Mouse (Mus musculus): ENCODE measurements around the gene Aspa.

Aspa gene

DNA sequence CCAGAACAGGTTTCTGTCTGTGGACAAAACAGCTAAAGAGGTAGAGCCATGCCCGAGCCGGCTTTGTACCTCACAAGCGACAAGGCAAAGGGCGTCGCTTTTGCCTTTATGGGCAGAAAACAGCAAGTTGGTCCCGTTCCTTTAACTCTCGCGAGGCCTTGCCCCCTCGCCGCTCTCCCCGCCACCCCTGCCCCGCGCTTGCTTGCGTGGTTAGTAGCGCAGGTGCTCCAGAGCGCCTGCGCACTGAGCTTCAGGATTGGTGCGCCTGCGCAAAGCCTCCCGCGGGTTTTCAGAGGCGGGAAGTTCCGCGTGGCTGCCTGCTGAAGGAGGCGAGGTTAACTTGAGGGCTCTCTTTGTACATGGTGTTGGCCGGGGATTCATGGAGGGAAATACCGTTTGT lies at the start of gene Aspa, which contains the start of the genes Gm49340 and Spata22:
Gene Aspa, minus strand, starts transcription at position 155 of the 400 bp plus-strand sequence.
Gene Gm49340, plus strand, starts transcription at position 300 of the 400 bp plus-strand sequence.
Gene Spata22, plus strand, starts transcription at position 300 of the 400 bp plus-strand sequence.
- TF ChIP-seq GATA4 (IDR thresholded peaks at IDR 0.05; ENCODE audit: insufficient replicate concordance, low read length) = no peak

DNA sequence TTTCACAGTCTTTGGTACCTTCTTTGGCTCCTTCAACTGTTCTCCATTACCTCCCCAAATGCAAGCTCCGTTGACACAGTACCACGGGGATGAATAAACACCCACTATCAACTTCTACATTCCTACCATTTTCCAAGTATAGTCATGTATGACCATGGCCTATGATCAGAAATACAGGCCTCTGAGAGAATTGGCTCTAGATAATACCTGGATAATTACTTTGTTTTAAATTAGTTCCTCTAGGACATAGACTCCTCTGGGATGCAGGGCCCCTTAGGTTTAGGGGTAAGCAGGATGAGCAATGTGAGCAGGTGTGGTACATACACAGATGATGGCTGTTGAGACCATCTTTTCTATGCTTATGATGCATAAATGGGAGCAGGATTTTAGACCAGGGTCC lies 41.5 kb upstream of the Aspa start, which contains the start of gene Olfr376:
Gene Olfr376, plus strand, starts transcription at position 301 of the 400 bp plus-strand sequence.
- TF ChIP-seq GATA4 (IDR thresholded peaks at IDR 0.05; ENCODE audit: insufficient replicate concordance, low read length) = no peak

DNA sequence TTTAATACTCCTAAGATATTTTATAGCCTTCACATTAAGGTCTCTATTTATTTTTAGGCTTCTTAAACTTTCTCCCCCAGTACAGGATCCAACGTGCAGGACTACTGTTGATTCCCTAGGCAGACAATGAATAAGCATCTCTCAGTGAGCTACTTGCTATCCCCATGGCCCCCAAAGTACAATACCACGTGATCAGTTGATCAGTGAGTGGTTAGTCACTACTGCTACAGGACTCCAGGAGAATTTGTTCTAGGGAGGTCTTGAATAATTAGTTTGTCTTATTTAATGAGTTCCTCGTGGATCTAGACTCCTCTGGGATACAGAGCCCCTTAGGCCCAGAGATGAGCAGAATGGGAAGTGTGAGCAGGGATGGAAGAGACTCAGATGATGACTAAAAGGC lies 21.1 kb upstream of the Aspa start, which contains the start of gene Olfr20:
Gene Olfr20, plus strand, starts transcription at position 301 of the 400 bp plus-strand sequence.
- no peak for TF ChIP-seq GATA4 (IDR thresholded peaks at IDR 0.05; ENCODE audit: insufficient replicate concordance, low read length)

DNA sequence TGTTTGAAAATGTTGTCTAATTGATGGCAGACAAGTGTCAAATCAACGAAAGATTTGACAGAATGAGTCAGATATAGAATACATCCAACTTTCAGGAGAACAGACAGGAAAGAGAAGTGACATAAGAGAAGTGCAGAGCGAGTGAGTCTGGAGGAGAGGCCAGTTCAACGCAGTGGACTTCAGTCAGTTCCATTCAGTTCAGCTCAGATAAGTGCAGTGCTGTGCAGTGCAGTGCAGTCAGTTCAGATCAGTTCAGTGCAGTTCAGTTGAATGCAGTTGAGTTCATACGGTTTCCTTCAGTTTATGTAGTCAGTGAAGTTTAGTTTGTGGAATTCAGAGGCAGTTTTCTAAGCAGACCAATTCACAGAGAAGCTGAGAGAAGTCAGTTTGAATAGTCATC lies 7.5 kb upstream of the Aspa start:
- no peak for TF ChIP-seq GATA4 (IDR thresholded peaks at IDR 0.05; ENCODE audit: insufficient replicate concordance, low read length)

DNA sequence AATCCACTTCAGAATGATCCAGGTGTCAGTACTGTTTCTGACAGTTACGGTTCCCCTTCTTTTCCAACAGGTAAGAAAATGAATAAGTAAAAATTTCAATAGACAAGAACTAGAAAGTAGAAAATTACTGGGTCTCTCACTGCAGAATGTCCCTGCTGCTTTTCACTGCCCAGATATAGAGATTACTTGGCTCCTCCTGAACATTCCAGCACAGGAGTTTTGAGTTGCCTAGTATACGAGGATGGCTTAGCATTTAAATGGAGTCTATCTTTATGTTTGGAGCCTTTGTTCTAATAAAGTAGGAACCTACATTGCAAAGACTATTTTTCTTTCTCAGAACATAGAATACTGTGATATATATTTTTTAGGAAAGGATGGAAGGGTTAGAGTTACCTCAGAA lies 4.0 kb upstream of the Aspa start:
- TF ChIP-seq GATA4 (IDR thresholded peaks at IDR 0.05; ENCODE audit: insufficient replicate concordance, low read length) = no peak

DNA sequence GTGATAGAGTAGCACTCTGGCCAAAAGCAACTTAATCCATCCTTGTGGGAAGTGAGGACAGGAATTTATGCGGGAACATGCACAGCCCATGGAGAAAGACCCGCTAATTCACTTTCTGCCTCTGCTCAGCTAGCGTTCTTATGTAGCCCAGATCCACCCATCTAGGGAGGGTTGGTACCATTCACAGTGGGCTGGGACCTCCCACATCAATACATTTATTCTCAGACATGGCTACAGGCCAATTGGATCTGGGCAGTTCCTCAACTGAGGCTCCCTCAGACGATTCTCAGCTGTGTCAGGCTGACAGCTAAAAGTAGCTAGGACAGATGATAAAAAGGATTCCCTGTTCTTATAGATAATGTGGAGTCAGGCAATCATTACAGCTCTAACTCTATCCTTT lies 2.0 kb downstream of the Aspa start:
- TF ChIP-seq GATA4 (IDR thresholded peaks at IDR 0.05; ENCODE audit: insufficient replicate concordance, low read length) = no peak

DNA sequence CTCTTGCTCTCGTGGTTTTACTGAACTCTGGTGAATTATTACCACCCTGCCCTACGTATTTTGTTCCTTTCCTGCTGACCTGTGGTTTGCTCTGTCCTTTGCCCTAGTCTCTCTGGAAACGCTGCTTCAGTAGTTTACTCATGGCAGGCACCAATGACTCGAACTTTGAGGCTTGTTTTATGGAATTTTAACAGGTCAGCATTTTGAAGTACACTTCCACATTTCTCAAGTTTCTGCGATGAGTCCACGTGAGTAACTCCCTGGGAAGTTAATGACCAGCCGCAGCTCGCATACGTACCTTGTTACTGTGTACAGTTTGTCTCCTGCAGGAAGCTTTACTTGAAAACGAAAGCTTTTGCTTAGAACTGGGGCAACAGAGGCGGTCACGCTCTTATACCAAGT lies 2.9 kb downstream of the Aspa start:
- no peak for TF ChIP-seq GATA4 (IDR thresholded peaks at IDR 0.05; ENCODE audit: insufficient replicate concordance, low read length)

DNA sequence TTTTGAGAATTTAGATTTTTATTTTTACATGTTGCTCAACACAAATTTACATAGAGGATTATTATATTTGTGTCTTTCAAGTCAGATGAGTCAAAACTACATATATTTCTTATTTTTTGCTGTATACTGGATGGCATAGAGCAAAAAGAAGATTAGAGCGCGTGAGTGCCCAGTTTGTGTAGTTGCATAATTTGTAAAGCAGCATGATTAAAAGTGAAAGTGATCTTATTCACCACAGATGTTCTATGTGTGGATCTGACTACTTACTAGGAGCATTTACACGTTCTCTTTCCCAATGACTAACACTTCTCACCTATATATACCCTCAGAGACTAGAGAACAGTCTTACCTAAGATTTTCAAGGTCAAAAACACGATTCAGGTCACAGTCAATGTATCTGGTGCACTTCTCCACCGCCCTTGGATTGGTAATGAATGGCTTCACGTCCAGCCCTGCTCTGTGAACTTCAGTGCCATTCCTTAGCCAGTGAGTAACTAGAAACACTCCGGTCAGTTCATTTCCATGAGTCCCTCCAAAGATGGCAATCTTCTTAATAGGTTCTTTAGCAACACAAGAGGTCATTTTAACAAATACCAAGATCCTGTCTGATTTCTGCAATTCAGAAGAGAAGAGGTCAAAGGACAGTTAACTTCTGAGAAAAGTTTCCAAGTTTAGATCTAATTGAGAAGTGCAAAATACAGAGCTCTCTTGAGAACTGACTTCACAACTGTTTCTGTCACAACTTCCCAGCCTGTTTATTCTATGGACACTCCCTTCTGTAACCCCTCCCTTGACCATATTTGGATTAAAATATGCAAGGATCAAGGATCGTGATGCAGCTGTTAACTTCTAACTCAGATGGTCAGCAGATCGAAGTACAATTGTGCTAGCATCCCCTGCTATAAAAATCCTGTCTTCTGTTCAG lies 5.2 kb downstream of the Aspa start:
- no peak for TF ChIP-seq GATA4 (IDR thresholded peaks at IDR 0.05; ENCODE audit: insufficient replicate concordance, low read length)

DNA sequence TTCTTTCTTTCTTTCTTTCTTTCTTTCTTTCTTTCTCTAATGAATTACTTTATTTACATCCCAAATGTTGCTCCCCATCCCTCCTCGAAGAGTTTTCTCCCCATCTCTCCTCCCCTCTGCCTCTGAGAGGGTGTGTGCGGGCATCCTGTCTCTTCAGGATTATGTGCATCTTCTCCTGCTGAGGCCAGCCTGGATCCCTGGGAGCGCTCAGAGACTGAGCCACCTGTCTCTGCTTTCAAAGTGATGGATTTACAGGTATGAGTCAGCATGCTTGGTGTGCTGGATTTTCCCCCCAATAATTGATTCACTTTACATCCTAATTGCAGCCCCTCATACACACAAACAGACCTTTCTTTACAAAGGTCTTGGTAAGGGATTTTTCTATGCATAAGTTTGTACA lies 13.4 kb downstream of the Aspa start:
- no peak for TF ChIP-seq GATA4 (IDR thresholded peaks at IDR 0.05; ENCODE audit: insufficient replicate concordance, low read length)

DNA sequence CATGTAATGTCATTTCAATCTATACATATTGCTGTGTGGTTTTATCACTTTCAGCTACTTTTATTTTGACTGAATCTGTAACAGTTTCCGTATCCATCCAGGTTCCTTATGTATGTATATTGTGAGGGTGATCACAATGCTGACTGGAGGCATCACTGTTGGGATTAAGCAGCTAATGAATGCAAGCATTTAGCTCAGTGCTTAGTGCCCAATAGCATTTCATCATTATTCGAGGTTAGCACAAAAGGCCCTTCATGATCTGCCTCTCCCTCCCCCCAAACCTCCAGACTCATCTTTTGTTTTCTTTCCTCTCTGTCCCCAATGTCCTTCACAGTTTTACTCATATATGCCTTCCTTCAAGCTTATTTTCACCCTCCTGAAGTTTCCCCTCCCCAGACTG lies 26.3 kb downstream of the Aspa start:
- no peak for TF ChIP-seq GATA4 (IDR thresholded peaks at IDR 0.05; ENCODE audit: insufficient replicate concordance, low read length)

DNA sequence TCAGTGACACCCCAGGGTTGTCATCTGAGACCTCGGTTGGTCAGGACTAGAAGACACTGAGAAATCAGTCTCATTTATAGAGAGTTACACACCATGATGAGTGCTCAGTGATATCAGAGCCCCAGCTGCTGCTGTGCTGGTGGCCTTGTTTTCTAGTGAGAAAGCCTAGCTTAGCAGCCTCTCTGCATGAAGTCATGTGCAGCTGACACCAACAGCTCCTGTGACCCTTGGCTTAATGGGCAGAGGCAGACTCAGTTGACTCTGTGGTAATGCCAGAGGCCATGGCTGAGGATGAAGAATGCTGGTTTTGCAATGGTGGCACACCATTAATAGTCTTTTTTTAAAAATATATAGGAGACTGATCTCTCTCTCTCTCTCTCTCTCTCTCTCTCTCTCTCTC lies 39.8 kb downstream of the Aspa start:
- no peak for TF ChIP-seq GATA4 (IDR thresholded peaks at IDR 0.05; ENCODE audit: insufficient replicate concordance, low read length)

DNA sequence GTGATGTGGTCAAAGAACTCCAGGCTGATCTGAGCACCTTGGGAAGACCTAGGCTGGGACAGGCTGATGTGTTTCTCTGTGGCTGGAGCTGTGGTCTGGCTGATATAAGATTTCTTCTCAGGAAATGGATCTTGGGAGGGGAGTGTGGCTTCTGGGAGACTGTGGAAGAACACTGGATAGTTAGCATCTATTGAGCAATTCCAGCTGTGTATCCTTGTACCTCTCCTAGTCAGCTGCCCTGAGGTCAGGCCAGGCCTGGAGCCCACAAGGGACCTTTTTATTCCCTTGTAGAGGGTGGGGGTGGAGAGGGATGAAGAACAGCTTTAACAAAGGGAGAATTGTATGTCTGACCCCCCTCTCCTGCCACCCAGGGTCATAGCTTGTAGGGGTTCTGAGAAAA lies 45.0 kb downstream of the Aspa start:
- no peak for TF ChIP-seq GATA4 (IDR thresholded peaks at IDR 0.05; ENCODE audit: insufficient replicate concordance, low read length)

DNA sequence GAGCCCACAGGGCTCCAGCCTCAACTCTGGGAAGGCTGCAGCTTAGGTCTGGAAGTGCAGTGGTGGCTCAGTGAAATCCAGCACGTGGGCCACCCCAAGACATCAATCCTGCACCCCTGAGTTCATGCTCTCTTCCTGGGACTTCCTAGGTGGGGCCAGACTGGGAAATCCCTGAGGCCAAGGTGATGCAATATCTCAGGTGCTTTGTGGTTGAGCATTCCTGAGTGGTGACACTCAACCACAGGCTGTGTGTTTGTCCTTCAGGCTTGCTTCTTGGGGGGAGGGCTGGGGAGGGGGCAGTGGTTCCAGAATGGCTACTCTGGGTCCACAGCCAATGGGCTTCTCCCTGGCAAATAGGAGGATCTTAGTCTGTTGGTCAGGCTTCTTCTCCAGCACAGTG lies 45.5 kb downstream of the Aspa start:
- TF ChIP-seq GATA4 (IDR thresholded peaks at IDR 0.05; ENCODE audit: insufficient replicate concordance, low read length) = no peak

DNA sequence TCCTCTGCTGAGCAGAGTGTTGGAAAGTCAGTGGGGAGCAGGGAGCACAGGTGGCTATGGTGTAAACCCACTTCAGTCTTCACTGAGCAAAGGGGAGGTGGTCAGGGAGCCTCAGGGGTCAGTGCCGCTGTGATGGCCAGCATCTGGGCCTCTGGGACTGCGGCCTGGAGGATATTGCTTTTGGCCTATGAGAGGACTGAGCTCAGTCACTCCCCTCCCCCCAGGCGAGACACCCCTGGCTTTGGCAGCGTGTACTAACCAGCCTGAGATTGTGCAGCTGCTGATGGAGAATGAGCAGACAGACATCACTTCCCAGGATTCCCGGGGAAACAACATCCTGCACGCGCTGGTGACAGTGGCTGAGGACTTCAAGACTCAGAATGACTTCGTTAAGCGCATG lies 46.0 kb downstream of the Aspa start:
- TF ChIP-seq GATA4 (IDR thresholded peaks at IDR 0.05; ENCODE audit: insufficient replicate concordance, low read length) = no peak

DNA sequence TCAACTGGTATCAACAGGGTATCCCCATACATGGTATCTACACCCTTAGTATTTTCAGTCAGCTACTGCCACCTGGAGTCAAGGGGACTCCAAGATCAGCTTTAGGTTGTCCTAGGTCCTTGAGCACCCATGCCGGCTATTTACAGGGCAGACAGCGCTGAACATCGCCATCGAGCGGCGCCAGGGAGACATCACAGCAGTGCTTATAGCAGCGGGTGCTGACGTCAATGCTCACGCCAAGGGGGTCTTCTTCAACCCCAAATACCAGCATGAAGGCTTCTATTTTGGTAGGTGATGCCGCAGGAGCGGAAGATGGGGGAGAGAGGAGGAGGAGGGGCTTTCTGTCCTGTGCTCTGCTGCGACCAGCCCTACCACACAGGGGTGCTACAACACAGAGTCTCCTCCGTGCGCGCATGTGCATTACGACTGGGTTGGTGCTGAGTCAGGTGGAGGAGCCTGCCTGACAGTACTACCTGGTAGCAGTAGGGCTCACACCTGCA lies 47.8 kb downstream of the Aspa start:
- no peak for TF ChIP-seq GATA4 (IDR thresholded peaks at IDR 0.05; ENCODE audit: insufficient replicate concordance, low read length)

DNA sequence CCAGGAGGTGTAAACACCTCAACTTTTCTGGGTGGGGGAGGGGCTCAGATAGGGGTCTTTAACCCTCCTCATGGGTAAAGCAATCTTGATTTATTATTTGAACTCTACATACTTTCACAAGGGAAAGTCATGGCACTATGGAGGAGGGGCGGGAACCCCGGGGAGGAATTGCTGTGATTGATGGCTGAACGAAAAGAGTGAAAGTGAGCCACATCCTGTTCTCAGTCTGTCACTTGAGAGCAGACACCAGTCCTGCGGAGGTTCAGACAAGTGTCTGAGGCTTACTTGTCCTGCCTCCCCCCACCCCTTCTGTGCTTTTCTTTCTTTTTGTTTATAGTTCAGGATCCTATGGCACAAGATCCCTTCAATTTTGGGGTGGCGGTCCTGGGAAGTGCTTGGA lies 48.7 kb downstream of the Aspa start:
- TF ChIP-seq GATA4 (IDR thresholded peaks at IDR 0.05; ENCODE audit: insufficient replicate concordance, low read length) = no peak
